Mouse (Mus musculus) cortical plate, adult 2 months (tissue): ENCODE results near the gene Ntm.

ENCODE experiments used
- CTCF ChIP-seq: fragments of 200-500 bp; IDR thresholded peaks from 2 replicates; pipeline ENCODE4 v1.5.1; 2011; ENCODE audit warnings: mild to moderate bottlenecking, control low read depth, low read length; ENCODE audit not compliant: insufficient read depth; ENCODE audit errors: extremely low read depth
- POLR2A ChIP-seq: fragments of 200-500 bp; IDR thresholded peaks from 2 replicates; pipeline ENCODE4 v1.6.1; 2011; ENCODE audit warnings: mild to moderate bottlenecking, low read length, control low read depth; ENCODE audit not compliant: insufficient read depth; ENCODE audit errors: extremely low read depth

DNA sequence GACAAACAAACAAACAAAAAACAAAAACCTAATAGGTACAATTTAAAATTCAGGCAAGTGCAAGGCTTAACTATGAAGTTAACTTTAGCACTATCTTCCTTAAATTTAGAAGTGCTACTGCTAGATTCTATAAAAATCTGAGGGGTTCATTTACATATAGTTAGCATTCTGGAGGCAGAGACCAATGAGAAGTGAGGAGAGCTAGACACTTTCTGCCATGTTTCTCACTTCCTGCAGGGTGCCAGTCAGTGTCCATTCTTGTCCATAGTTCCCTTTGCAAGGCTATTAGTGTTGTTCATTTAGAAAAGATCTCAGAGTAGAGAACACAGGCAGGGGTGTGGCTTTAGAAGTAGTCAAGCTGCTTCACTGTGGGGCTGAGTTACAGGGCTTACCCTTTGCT is 208.6 kb downstream of the Ntm start:
- TF ChIP-seq CTCF (no peak), POLR2A (no peak)
